Mouse (Mus musculus) G1E (cell line): ENCODE measurements around the gene Agbl3. TPM values are rescaled to one million over a fixed set of nuclear protein-coding genes. Genes with fewer than 3 reads are reported as not detected.

Source experiments
- ATAC-seq: 2 replicates; pipeline ENCODE4 v1.8.0; 2016; ENCODE audit warnings: mild to moderate bottlenecking; ENCODE audit not compliant: insufficient number of reproducible peaks, poor library complexity, low FRiP score, severe bottlenecking; ENCODE audit errors: extremely low read depth
- DNase-seq: peaks from one replicate; pipeline ENCODE4 v3.0.0; 2012; ENCODE audit warnings: low spot score
- H3K27me3 ChIP-seq: 2 replicates; pipeline ENCODE4 v1.6.1; 2012; ENCODE audit warnings: mild to moderate bottlenecking, low read length, inconsistent platforms; ENCODE audit not compliant: insufficient read depth
- H3K36me3 ChIP-seq: replicated peaks from 2 replicates; pipeline ENCODE3; 2012; ENCODE audit warnings: mild to moderate bottlenecking, inconsistent platforms
- H3K4me1 ChIP-seq: 2 replicates; pipeline ENCODE4 v1.6.1; 2012; ENCODE audit warnings: low read depth, low read length, inconsistent platforms, mixed read lengths; ENCODE audit not compliant: insufficient read depth
- H3K4me3 ChIP-seq: 2 replicates; pipeline ENCODE4 v1.5.1; 2012; ENCODE audit warnings: low read depth, mild to moderate bottlenecking, inconsistent platforms, low read length, moderate library complexity, mixed read lengths
- H3K9me3 ChIP-seq: replicated peaks from 2 replicates; pipeline ENCODE4 v1.6.1; 2012; ENCODE audit warnings: inconsistent platforms
- CTCF ChIP-seq: IDR thresholded peaks from 2 replicates; pipeline ENCODE4 v1.5.1; 2012; ENCODE audit warnings: low read depth, low read length, inconsistent platforms, mixed read lengths
- GATA1 ChIP-seq: IDR thresholded peaks from 2 replicates; pipeline ENCODE4 v1.6.1; 2012; ENCODE audit warnings: borderline replicate concordance, low read length, inconsistent platforms, mixed read lengths
- GATA2 ChIP-seq: IDR thresholded peaks from 2 replicates; pipeline ENCODE4 v1.6.1; 2012; ENCODE audit warnings: low read depth, low read length, inconsistent platforms, borderline replicate concordance
- POLR2AphosphoS5 ChIP-seq: IDR thresholded peaks from 2 replicates; pipeline ENCODE4 v1.6.1; 2012; ENCODE audit warnings: low read depth, low read length, inconsistent platforms; ENCODE audit not compliant: insufficient replicate concordance
- TAL1 ChIP-seq: conservative IDR thresholded peaks from 2 replicates; pipeline ENCODE4 v1.6.1; 2012; ENCODE audit warnings: low read depth, low read length, inconsistent platforms, mixed read lengths
- polyA plus RNA-seq: library from polyadenylated mRNA; stranded (reverse); fragments of >175 nt; gene quantifications from 2 replicates; pipeline ENCODE4 v1.2.3, GENCODE M21; 2012
- total RNA-seq, 2 experiments: library from RNA; stranded (forward) in 1 of 2; stranded (reverse) in 1 of 2; fragments of 200-1000 nt in 1 of 2; fragments of >200 nt in 1 of 2; fragmentation: Nextera tagmentation in 1 of 2; gene quantifications; 2 replicates each; pipeline ENCODE4 v1.2.3; 2014 to 2017

The Agbl3 gene
- total and polyA plus RNA-seq, 3 experiments, result 0.22 TPM; not detected in 2

DNA sequence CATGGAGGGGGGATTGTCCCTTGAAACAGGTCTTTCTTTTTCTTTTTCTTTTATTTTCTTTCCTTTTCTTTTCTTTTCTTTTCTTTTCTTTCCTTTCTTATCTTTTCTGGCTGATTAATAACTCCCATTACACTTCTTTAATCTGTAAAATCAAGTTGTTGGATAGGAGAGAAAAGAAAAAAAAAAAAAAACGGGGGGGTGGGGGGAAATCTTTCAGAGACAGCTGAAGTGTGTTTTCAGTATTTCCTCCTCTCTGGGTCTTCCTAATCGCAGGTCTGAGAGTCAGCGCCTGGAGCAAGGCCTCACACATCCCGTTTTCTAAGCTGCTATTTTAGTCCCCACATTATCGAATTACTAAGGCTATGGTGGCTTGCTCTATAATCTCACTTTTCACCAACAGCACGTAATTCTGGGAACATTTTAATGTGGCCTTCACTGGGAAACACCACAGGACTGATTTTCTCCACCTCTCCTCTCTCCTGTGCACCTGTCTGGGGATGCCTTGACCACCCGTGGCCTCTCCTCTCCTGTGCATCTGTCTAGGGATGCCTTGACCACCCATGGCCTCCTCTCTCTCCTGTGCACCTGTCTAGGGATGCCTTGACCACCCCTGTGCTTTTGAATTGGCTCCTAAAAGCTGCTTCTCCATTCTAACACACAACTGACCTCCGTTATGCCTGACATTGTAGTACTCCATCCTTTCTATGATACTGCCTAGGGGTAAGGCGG lies 83.7 kb downstream of the Agbl3 start:
- Histone ChIP-seq H3K4me1 (peaks cover 58% of the 10 kb centered on the region), H3K4me3 (no peak overlapping the region)
- ATAC-seq, result no peak

GRCm38 (mm10) chr6:34865213-34865612 lies 85.0 kb downstream of the Agbl3 start:
- no peak for TF ChIP-seq POLR2AphosphoS5
- Histone ChIP-seq H3K9me3 (no peaks in the 10 kb centered on the region), H3K27me3 (no peaks in the 10 kb centered on the region), H3K36me3 (no peaks in the 10 kb centered on the region), H3K4me1 (peaks cover 66% of the 10 kb centered on the region), H3K4me3 (no peak overlapping the region)
- no peak for ATAC-seq
- no peak for DNase-seq

More for the DNA sequence above, 83.7 kb downstream of the Agbl3 start:
- H3K36me3 ChIP-seq, result no peaks in the 10 kb centered on the region
- DNase-seq, result no peak
- TF ChIP-seq GATA1 (no peak), POLR2AphosphoS5 (no peak), GATA2 (no peak), TAL1 (no peak), CTCF (no peak)
- peaks cover 5% of the 10 kb centered on the region; the same call in 1 of the 2 replicates for H3K27me3 ChIP-seq
- no peaks in the 10 kb centered on the region for H3K9me3 ChIP-seq

DNA sequence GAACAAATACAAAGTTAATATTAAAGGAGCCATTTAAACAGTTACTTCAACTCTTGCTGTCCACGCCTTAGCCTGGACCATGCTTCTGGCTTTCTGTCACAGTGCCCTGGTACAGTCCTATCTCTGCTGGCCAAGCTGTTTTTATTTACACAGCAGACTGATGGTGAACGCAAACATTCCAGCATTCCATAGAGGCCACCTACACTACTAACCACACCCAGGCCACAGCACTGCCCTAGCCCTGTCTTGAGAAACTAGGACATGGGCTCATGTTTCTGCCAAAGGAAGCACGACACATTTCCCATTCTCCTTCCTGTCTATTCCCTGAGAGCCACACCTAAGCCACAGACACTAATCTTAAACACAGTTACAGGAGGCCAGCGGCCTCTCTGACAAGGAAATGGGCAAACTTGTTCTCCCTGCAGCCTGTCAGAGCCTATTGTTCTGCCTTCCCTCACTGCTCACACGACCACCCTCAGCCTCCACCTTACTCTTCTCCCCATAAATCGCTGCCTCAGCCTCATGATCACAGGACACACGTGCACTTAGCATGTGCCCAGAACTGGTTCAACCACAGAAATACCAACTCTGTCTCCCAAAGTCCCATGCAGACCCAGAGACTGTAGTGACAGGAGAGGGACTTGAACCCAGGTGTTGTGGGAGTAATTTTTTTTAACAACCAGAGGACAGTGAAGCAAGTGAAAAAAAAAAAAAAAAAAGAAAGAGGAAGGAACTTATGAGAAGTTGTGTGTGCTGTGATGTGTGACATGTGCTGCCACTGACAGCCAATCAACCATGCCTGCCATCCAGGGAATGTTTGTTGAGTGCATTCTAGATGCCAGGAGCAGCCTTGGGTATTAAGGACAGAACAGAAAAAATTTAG lies 85.7 kb downstream of the Agbl3 start:
- no peaks in the 10 kb centered on the region for H3K36me3 ChIP-seq
- TF ChIP-seq POLR2AphosphoS5, result no peak
- TF ChIP-seq CTCF, result no peak
- no peak for TF ChIP-seq GATA2
- TF ChIP-seq TAL1, result no peak
- no peak for TF ChIP-seq GATA1
- H3K4me3 ChIP-seq, result no peak overlapping the region
- H3K9me3 ChIP-seq, result no peaks in the 10 kb centered on the region
- ATAC-seq (no peak), DNase-seq (no peak)
- peaks cover 73% of the 10 kb centered on the region for H3K4me1 ChIP-seq
- no peaks in the 10 kb centered on the region for H3K27me3 ChIP-seq

- H3K4me3 ChIP-seq, result no peak overlapping the region
- TF ChIP-seq POLR2AphosphoS5 (no peak), TAL1 (no peak), GATA2 (no peak), CTCF (no peak), GATA1 (no peak)
- H3K4me1 ChIP-seq, result peaks cover 78% of the 10 kb centered on the region
- H3K36me3 ChIP-seq, result peaks cover 3% of the 10 kb centered on the region
- no peaks in the 10 kb centered on the region for H3K9me3 ChIP-seq
- no peaks in the 10 kb centered on the region for H3K27me3 ChIP-seq
- ATAC-seq (no peak), DNase-seq (no peak)
Measured at GRCm38 (mm10) chr6:34866786-34867185, 86.6 kb downstream of the Agbl3 start.

DNA sequence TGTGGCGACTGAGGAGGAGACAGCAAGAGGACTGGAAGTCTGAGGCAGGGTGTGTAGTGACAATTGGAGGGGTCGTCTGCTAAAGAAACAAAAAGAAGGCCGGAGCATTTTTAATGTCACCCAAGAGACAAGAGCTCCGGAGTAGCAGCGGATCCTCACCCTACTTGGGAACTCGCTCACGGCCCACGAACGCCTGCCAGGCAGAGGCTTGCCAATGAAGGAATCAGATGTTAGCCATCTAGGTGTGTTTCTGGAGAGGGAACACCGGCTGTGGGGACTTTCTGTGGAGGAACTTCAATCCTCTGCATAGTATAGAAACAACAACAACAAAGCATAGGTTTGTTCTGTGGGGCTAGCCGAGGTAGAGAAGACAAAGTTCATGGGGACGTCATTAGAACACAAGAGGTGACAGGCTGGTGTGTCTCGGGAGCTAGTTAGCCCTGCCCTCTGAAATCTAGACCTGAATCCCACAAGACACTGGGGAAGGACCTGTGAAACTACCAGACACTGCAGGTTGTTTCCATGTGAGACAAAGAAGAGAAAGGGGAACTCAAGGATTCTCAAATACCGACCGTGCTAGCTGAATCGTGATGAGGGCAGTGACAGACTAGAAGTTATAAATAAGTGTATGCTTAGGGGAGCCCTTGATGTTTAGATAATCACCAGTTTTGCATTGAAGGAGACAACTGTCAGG lies 87.2 kb downstream of the Agbl3 start:
- Histone ChIP-seq H3K4me3 (no peak overlapping the region), H3K4me1 (peaks cover 82% of the 10 kb centered on the region), H3K9me3 (no peaks in the 10 kb centered on the region), H3K36me3 (peaks cover 10% of the 10 kb centered on the region), H3K27me3 (no peaks in the 10 kb centered on the region)
- ATAC-seq (no peak), DNase-seq (no peak)
- no peak for TF ChIP-seq GATA2
- no peak for TF ChIP-seq GATA1
- no peak for TF ChIP-seq TAL1
- TF ChIP-seq CTCF, result no peak
- no peak for TF ChIP-seq POLR2AphosphoS5

GRCm38 (mm10) chr6:34867995-34868350 lies 87.7 kb downstream of the Agbl3 start:
- Histone ChIP-seq H3K27me3 (no peaks in the 10 kb centered on the region), H3K4me1 (peaks cover 82% of the 10 kb centered on the region), H3K4me3 (no peak overlapping the region), H3K36me3 (peaks cover 15% of the 10 kb centered on the region), H3K9me3 (no peaks in the 10 kb centered on the region)
- ATAC-seq, result no peak
- TF ChIP-seq CTCF (no peak), GATA1 (no peak), POLR2AphosphoS5 (no peak)
- no peak for DNase-seq
